Mouse (Mus musculus) frontal cortex, adult (tissue): ENCODE measurements at regions not wholly inside any gene's neighbourhood (a gene's known extent, or its start where the extent isn't known, plus 50 kb on each side); places are given as distances from the start of the nearest gene placed in this dataset.

ENCODE experiments used
- ATAC-seq: cut with Nextera tagmentation; 2 replicates; pipeline ENCODE4 v1.9.2; 2017; ENCODE audit warnings: mild to moderate bottlenecking, moderate library complexity, mixed read lengths; ENCODE audit not compliant: low TSS enrichment

DNA sequence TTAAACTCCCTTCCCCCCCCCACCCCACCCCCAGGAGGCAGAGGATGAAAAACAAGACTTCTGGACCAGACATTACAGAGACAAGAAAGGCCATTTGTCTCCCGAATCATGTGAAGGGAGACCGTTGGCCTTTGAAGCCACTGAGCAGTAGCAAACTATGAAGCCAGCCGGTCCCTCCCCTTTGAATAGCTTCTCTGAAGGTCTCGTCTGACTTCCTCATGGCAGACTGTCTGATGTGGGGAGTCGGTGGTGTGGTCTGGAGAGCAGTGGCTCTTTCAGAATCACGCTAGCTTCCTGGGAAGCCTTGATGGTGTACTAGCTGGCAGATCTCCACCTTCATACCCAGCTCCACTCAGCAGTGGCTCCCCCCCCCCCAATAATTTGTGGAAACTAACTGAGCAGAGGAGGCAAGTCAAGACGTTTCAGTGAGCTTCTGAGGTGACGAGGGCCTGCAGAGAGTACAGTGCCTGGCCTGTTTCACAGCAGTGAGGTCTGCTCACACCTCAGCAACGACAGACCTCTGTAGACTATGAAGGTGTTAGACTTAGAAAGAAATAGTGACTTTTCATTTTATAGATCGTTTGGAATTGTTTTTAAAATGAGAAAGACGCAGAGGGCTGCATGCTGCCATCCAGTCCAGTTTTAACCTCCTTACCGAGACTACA, 116.9 kb upstream of the Rnaseh2b start:
- ATAC-seq: no peak

DNA sequence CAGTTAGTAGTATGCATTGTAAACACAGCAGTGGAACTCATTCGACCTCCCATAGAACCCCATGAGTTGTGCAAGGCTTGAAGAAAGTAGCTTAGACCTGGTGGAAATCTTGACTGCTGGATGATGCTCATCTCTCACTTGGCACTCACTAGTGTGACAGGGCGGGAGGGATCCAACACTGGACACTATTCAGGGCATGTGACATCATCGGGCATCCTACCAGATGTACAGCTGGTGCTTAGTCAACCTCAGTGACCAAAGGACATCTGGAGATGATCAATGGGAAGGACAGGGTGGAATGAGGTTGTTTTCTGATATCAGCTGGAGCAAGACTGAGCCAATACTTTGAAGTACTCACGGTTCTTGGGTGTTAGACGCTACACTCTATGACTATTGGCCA, 114.9 kb upstream of the Rnaseh2b start:
- peak; percentile 25; the same call in 1 of the 2 replicates for ATAC-seq

DNA sequence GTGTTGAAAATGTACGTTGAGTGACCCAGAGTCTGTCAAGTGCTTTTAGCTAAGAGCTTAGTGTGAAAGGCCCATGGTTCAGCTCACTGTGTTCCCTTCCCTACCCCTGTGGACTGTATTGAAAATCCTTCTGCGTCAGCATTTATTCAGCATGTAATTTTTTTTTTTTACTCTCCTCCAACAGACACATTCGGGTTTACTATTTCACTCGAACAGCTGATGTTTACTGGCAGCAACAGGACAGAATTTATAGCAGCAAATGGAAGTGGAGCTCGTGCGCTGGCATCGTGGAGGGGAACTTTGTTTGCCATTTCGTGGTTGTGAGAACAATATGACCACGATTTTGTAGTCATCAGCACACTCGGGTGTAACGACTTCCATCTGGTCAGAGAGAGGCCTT, 105.0 kb upstream of the Rnaseh2b start:
- 0 out of 2 replicates have a peak, but pooled peaks have one; percentile 10 for ATAC-seq

DNA sequence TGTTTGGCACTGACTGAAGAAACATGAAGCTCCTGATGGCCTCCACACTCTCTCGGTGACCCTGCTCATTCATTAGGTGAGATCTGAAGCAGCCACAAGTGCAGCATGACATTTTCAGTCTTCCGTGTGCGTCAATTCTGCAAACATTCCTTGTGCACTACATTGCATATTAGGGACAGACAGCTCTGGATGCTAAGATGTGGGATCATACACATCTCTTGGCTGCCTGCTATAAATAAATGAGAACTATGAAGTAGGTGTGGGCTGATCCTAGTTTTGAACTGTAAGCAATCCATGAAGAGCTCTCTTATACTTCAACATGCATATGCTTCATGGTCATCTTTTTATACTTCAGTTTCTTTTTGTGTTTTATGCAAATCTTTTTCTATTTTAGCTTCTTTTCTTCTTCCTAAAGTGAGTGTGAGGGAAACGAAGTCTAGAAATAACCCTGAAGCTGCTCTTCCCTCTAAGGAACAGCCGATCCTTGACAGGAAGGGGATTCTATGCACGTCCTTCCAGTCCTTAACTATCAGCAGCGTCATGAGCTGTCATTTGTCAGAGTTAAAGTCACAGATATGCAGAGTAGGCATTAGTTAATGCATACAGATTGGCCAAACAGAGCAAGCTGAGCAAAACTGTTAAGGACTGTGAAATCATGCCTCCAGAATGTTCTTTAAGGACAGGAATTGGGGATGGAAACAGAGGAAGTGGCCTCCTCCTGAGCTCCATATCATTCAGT, 104.1 kb upstream of the Rnaseh2b start:
- peak; percentile 92 for ATAC-seq

DNA sequence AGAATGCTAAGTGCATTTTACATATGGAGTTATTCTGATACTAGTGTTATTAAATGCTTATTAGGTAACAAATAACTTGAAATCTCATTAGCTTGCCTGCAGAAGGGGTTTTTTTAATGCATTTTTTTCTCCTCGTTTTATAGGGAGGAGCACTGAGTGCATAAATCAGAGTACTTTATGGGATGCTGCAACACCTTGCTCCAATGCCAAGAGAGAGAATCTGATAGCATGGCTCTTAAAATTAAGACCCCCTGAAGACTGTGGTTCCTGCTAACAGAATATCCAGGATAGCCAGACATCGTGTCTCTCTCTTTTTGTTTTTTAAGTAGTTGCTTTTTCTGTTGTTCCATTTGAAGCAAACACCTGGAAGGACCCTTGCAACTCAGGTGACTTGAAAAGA, 100.8 kb upstream of the Rnaseh2b start:
- ATAC-seq: no peak

DNA sequence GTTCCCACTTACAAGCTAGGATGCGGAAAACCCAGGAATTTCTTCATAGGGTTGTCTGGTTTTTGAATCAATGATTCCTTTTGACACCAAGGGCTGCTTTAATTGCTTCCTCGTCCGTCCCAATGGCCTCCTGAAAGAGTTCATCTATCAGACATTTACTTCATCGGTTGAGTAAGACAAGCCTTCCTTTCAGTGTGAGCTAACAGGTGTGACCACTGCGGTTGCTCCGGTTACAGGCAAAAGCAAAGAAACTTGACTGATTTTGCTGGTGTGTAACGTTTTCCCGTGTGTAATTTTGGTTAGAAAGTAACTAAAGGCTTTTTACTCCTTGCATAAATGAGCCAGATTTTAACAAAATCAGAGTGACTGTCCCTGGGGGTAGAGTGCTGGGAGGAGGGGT, 99.6 kb upstream of the Rnaseh2b start:
- ATAC-seq: no peak

DNA sequence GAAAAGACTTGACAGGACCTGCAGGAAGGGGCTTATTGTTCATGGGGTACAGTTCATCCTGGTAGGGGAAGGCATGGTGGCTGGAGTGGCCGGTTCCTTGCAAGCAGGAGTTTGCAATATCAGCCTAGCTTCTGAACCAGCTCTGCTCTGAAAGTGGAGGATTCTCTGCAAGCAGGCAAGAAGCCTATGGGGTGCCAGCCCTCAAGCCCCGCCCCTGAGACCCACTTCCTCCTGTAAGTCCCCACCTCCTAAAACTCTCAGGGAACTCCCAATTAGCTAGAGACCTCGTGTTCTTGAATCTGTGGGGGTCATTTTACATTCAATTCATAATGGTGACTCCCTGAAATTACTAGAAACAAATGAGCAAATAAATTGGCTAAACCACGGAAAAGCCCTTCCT, 99.0 kb upstream of the Rnaseh2b start:
- no peak for ATAC-seq

DNA sequence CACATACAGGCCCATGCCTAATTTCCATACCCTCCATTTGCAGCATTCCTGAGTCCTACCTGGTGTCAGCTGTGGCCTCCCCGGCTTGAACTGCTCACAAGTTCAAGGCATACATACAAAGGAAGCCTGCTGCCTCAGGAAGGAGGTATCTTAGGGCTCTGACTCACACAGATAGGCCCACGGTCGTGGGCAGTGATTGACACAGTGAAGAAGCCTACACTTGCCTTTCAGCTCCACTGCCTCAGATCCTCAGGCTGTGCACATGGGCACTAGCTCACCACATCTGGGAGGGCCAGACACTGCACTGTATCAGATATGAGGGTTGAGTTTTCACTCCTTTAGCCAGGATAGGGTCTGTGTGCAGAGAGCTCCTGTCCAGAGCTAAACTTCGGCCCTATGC, 95.6 kb upstream of the Rnaseh2b start:
- ATAC-seq: peak; percentile 85

DNA sequence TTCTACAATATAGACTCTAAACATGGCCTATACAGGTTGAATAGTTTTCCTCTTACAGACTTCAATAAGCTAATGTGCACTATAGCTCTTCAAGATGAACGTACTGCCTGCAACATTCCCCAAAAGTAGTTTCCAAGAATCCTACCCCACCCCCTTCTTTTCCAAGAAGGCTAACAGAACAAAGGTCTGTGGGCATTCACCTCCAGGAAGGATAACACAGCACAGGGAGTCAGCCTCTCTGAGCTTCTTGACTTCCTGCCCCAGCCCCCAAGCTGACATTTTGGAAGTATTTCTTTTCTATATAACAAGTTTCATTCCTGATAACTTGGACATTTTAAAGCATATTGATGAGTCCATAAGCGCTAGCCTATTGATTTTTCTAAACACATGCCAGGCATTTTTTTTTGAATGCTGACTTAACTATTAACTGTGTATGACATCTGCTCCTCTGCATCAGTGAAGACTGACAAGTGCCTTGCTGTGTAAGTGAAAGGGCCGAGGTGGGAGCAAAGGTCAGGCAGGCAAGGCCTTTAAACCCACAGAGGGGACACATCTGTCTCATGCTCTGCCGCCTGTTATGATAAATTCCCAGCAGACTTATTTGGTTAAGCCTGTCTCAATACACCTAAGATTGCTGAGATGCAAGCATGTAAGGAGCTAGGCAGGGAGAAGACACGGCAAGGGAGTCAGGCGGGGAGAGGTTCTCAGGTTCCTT, 93.8 kb upstream of the Rnaseh2b start:
- no peak for ATAC-seq

DNA sequence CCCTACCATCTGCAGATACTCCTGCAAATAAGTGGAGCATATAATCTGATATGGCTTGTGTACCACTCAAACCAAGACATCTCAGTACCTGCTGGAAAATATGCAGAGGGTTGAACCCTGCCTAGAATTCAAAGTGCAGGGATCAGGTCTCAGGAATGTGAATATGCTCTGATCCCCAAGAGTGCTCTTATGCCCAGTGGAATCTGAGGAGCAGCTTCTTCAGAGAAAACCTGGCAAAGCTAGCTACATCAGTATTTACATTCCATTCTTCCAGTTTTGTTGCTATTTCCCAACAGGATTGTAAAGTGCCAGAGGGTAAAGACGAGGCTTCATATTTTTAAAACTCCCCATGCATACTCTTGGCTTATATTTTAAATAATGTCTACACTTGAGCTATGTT, 77.3 kb upstream of the Rnaseh2b start:
- ATAC-seq: no peak

DNA sequence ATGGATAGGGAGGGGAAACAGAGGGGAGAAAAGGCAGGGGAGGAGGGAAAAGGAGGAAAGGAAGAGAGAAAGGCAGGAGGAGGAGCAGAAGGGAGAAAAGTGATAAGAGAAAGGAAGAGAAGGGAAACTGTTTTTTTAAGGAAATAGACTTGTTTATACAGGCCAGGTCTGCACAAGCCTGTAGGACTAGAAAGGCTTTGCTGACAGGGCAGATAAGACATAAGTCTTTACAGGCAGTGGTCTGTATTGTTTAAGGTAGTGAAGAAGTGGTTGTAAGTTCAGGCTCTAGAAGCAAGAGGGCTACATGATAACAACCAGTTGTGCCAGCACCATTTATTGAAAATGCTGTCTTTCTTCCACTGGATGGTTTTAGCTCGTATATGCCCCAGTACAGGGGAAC, 75.4 kb upstream of the Rnaseh2b start:
- no peak for ATAC-seq

DNA sequence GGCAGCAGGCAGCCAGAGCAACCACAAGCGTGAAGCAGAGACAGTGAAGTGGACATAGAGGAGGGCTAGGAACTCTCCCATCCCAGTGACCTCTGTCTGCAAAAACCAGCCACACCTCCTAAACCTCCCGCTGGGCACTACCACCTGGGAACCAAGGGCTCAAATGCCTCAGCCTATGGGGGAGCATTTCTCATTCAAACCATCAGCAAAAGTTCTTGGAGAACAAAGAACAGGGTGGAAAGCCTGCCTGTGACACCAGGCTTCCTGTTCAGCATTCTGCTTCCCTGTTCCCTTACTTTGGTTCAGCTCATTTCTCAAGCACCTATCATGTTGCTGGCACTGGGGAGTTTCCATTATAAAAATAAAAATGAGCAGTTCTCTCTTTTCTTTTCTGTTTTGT, 74.4 kb upstream of the Rnaseh2b start:
- no peak for ATAC-seq

DNA sequence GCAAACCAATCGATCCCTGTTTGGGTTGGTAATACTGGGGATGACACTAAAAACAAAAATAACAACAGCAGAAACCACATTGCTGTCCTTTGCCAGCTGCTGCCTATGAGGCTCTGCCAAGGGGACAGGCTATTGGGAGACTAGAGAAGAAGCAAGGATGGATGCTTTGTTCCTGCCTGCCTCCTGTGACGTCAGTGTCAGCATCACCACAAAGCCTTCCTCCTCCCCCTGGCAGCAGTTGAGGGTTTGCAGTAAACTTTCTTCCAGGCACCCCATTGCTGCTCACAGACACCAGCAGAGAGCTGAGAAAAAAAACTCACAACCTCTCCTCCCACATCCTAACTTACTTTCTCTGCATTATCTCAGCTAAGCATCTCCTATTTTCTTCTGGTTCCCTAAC, 73.7 kb upstream of the Rnaseh2b start:
- ATAC-seq: peak; percentile 64; the same call in 1 of the 2 replicates

DNA sequence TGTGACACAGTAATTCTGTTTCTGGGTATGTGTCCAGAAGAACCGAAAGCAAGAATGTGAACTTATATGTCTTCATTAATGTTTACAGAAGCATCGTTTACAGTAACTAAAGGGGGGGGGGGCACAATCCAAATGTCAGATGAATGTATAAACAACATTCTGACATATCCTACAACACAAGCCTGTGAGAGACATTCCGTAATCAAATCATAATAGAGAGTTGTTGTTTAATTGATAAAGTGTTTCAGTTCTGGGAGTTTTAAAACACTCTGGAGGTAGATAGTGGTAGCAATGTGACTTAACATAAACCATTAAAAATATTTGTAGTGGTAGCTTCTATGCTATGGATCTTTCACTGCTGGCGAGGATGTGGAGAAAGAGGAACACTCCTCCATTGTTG, 71.6 kb upstream of the Rnaseh2b start:
- ATAC-seq: no peak
